Mouse (Mus musculus) forebrain, embryonic 16.5 days (tissue): ENCODE results near the gene Dedd2. TPM values are rescaled to one million over a fixed set of nuclear protein-coding genes. Genes with fewer than 3 reads are reported as not detected.

ENCODE experiments used
- ATAC-seq: fragments of 200-750 bp; cut with Nextera tagmentation; 2 replicates; pipeline ENCODE4 v1.8.0; 2017; ENCODE audit warnings: mild to moderate bottlenecking, moderate library complexity
- H3K27ac ChIP-seq: fragments of 300-500 bp; sonication (generic); 2 replicates; pipeline ENCODE4 v1.5.1; 2014; ENCODE audit warnings: low read length, control low read depth
- H3K27me3 ChIP-seq: fragments of 300-500 bp; sonication (generic); replicated peaks from 2 replicates; pipeline ENCODE4 v1.6.1; 2014; ENCODE audit warnings: low read length; ENCODE audit not compliant: control insufficient read depth, insufficient read depth
- H3K36me3 ChIP-seq: fragments of 300-500 bp; sonication (generic); 2 replicates; pipeline ENCODE4 v1.6.1; 2014; ENCODE audit not compliant: control insufficient read depth, insufficient read depth
- H3K4me1 ChIP-seq: fragments of 300-500 bp; sonication (generic); replicated peaks from 2 replicates; pipeline ENCODE4 v1.6.1; 2014; ENCODE audit warnings: low read length; ENCODE audit not compliant: control insufficient read depth, insufficient read depth
- H3K4me2 ChIP-seq: fragments of 300-500 bp; sonication (generic); 2 replicates; pipeline ENCODE4 v1.6.1; 2014; ENCODE audit warnings: mild to moderate bottlenecking, low read length, control low read depth
- H3K4me3 ChIP-seq: fragments of 300-500 bp; sonication (generic); replicated peaks from 2 replicates; pipeline ENCODE4 v1.5.1; 2014; ENCODE audit warnings: mild to moderate bottlenecking, low read length, control low read depth
- H3K9ac ChIP-seq: fragments of 300-500 bp; sonication (generic); replicated peaks from 2 replicates; pipeline ENCODE4 v1.6.1; 2014; ENCODE audit warnings: low read depth, low read length, control low read depth
- H3K9me3 ChIP-seq: fragments of 300-500 bp; sonication (generic); 2 replicates; pipeline ENCODE4 v1.6.1; 2016; ENCODE audit warnings: low read length; ENCODE audit not compliant: control insufficient read depth
- WGBS: fragments of 180-500 bp; shearing (Covaris S2); extraction: QIAGEN DNeasy Blood & Tissue Kit; methylation state at CpG from one replicate; pipeline ENCODE4 v1.1.7; 2014; 5-methylcytosine and 5-hydroxymethylcytosine counted together
- polyA plus RNA-seq: library from polyadenylated mRNA; unstranded; fragments of >200 nt; fragmentation: Nextera tagmentation; extraction: Ambion mirVana; gene quantifications from 2 replicates; pipeline ENCODE4 v1.2.1, GENCODE M21; 2015

Gene Dedd2
- polyA plus RNA-seq, 1 experiment from 2014 or later = 15.0 TPM

DNA sequence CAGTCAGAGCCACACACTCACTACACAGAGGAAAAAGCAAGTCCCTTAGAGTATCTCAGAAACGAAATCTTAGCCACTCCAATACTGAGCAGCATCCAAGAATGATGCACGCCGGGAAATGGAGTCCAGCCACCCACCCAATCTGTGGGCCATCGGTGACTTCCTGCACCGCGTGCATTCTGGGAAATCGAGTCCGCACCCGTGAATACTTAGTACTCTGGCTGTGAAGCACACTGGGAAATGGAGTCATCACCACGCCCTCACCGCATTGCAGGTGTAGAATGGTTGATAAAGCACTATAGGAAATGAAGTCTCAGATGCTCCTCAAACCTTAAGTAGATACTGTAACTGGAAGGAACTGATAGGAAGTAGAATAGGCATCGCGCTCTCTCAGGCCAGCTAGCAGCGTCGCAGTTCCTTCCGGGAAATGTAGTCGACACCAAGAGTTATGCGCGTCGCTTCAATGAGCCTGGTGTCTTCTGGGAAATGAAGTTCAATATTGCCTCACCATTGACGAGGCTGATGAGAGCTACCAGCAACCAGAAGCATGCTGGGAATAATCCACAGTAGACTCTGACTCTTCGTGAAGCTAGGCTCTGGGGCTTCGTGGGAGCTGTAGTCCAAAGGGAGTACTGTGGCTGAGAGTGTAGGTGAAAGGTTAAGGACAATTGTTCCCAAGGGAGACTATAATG, 17.7 kb upstream of the Dedd2 start:
- Histone ChIP-seq H3K9me3 (no peaks in the 10 kb centered on the region), H3K9ac (peak overlapping the region; percentile 97), H3K4me3 (peak overlapping the region; percentile 81), H3K4me1 (peaks cover 28% of the 10 kb centered on the region), H3K4me2 (peak overlapping the region; percentile 79), H3K27me3 (no peaks in the 10 kb centered on the region), H3K36me3 (0 out of 2 replicates have a peak, but pooled peaks cover 4% of the 10 kb centered on the region), H3K27ac (peak overlapping the region; percentile 84)
- ATAC-seq = peak; percentile 89
- under 1% methylated on average over 23 of the region's 23 CpGs for WGBS

DNA sequence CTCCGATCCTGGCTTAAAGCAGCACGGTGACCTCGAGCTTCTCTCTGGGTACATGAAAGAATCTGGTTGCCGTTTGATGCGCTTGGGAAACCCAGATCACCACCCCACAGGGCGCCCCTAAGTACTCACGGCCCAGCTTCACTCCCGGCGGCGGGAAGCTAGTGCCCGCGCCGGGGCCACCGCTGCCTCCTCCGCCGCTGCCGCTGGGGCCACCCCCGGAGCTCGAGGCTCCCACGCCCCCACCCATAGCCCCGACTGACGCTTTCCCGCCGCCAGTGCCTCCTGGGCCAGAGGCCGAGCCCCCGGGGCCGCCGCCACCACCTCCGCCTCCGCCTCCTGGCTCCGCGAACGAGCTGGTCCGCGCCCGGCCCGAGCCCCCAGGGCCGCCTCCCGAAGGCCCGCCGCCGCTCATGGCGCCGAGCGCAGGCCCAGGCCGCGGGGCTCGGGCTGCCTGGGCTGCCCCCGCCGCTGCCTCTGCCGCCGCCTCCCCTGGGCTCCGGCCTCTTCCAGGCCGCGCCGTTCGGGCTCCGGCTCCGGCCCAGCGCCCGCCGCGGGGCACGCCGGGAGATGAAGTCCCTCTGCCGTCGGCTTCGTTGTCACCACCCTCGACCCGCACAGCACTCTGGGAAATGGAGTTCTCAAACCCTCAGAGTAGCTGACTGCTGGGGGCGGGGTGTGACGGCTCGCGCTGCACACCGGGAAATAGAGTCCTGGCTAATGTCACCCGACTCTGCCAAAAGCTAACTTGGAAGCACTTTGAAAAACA, 17.0 kb upstream of the Dedd2 start, which contains the start of gene Gsk3a:
Gene Gsk3a (minus strand): TSS at position 603 of the 766 bp plus-strand sequence.
- peaks cover 28% of the 10 kb centered on the region for H3K4me1 ChIP-seq
- 0% methylated on average over 60 of the region's 76 CpGs for WGBS
- H3K9ac ChIP-seq = peak within 1 kb of the TSS; percentile 97
- no peaks in the 10 kb centered on the region for H3K27me3 ChIP-seq
- no peaks in the 10 kb centered on the region for H3K9me3 ChIP-seq
- peak; percentile 87 for ATAC-seq
- peak within 1 kb of the TSS; percentile 84 for H3K27ac ChIP-seq
- H3K4me3 ChIP-seq = peak within 1 kb of the TSS; percentile 81
- H3K4me2 ChIP-seq = peak within 1 kb of the TSS; percentile 84
- H3K36me3 ChIP-seq = peaks cover 7% of the 10 kb centered on the region; the same call in 1 of the 2 replicates

DNA sequence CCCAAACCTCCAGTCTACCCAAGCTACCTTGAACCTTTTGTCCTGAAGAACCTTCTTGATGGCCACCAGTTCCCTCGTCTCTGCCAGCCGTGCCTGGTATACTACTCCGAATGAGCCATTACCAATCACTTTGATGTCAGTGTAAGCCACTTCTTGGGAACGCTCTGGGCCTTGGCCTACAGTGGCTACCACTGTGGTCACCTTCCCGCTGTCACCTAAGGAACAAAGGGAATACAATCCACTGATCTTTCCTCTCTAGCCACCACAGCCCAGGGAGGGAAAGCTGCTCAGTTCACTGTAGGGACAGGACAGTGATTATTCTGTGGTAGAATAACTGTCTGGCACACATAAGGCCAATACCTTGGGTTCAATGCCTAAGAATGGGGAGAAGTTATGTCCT, 15.1 kb upstream of the Dedd2 start:
- Histone ChIP-seq H3K9me3 (no peaks in the 10 kb centered on the region), H3K4me3 (no peak overlapping the region), H3K27me3 (no peaks in the 10 kb centered on the region), H3K4me1 (peaks cover 28% of the 10 kb centered on the region), H3K4me2 (no peak overlapping the region), H3K36me3 (peaks cover 18% of the 10 kb centered on the region), H3K9ac (no peak overlapping the region), H3K27ac (no peak overlapping the region)
- ATAC-seq = no peak
- 92% methylated on average over 5 of the region's 5 CpGs for WGBS

- Histone ChIP-seq H3K4me1 (peaks cover 20% of the 10 kb centered on the region), H3K9me3 (no peaks in the 10 kb centered on the region), H3K27ac (no peak overlapping the region), H3K27me3 (no peaks in the 10 kb centered on the region), H3K4me3 (no peak overlapping the region), H3K9ac (no peak overlapping the region), H3K4me2 (no peak overlapping the region), H3K36me3 (peaks cover 26% of the 10 kb centered on the region)
- 75% methylated on average over 2 of the region's 2 CpGs for WGBS
- no peak for ATAC-seq
Measured at GRCm38 (mm10) chr7:25233061-25233460, 12.6 kb upstream of the Dedd2 start.

DNA sequence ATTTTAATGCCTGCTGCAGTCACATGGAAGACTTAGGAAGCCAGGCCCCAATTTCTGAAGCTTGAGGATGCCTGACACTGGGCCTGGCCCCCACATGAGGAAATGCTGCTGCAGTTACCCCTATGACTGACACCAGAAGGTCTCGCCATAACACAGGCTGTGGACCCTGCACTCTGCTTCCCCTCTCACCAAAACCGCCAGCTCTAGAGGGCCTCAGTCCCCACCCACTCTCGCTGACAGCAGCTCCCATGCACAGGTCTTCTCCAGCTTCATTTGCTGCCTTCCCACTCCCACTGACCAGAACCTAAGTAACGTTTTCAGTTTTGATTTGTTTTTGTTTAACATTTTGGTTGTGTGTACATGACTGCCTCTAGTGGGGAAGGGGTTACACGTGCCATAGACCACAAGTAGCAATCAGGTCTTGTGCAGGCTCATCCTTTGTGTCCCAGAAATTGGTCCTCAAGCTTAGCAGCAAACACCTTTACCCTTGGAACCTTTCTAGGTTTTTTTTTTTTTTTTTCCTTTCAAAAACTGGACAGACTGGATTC, 11.8 kb upstream of the Dedd2 start:
- Histone ChIP-seq H3K9ac (no peak overlapping the region), H3K27ac (no peak overlapping the region), H3K4me2 (no peak overlapping the region), H3K27me3 (no peaks in the 10 kb centered on the region), H3K4me1 (peaks cover 20% of the 10 kb centered on the region), H3K36me3 (peaks cover 26% of the 10 kb centered on the region), H3K9me3 (no peaks in the 10 kb centered on the region), H3K4me3 (no peak overlapping the region)
- 61% methylated on average over 5 of the region's 5 CpGs for WGBS
- no peak for ATAC-seq

DNA sequence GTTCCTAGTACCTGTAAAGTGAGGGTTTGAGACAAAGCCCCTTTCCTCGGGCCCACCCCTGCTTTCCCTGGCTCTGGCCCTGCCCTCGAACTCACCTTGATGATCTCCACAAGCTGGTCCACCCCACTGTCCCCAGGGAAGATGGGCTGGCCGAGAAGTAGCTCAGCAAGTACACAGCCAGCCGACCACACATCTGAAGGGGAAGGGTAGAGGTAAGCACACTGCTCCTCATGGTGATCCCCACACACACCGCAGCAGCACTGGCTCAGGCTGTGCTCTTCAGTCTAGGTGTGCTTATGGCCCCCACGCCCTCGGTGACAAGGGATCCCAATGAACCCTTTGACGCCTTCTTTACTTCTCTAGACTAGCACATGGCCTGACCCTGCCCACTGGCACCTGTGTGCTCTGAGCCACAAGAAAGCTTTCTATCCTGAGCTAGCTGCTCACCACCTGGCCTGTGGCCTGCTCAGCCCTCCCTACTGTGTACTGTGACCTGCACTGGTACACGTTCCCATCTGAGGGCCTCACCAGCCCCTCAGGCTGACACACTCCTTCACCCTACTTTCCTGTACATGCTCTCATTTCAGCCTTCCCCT, 10.4 kb upstream of the Dedd2 start:
- Histone ChIP-seq H3K27ac (no peak overlapping the region), H3K27me3 (no peaks in the 10 kb centered on the region), H3K9ac (no peak overlapping the region), H3K4me2 (no peak overlapping the region), H3K4me3 (no peak overlapping the region), H3K36me3 (peaks cover 33% of the 10 kb centered on the region), H3K9me3 (no peaks in the 10 kb centered on the region), H3K4me1 (peaks cover 8% of the 10 kb centered on the region)
- 88% methylated on average over 9 of the region's 9 CpGs for WGBS
- no peak for ATAC-seq

DNA sequence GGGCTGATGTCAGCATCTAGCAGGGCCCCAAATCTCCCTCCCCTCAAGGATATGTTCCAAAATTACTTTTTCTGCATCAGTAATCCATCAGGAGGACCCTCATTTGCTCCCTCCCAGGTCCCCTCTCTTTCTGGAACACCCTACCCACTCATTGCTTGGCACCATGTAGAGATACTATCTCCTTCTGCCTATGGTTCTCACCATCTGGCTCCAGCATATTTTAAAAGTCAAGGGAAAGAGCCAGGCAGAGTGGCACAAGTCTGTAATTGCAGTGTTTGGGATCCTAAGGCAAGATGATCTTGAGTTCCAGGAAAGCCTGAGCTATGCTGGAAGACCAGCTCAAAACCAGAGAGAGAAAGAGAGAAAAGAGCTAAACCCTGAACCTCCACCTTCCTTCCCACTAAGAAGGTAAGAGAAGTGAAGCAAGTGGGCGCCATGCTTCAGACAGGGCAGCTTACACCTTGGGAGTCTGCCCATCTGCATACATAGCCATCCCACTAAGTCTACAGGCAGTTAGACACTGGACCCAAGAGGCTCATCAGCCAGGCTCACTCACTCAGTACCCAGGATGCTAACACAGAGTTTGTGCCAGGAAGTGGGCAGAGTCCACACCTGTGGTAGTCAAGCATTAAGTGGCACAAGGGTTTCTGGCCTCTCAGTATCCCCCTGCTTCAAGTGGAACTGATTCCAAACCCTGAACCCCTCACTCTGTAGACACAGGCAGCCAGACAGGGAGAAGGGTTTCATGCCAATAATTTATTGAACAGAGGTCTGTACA, 7.3 kb upstream of the Dedd2 start:
- Histone ChIP-seq H3K27ac (no peak overlapping the region), H3K4me1 (peaks cover under 1% of the 10 kb centered on the region; the same call in 1 of the 2 replicates), H3K4me2 (no peak overlapping the region), H3K36me3 (peaks cover 33% of the 10 kb centered on the region), H3K9ac (no peak overlapping the region), H3K4me3 (no peak overlapping the region), H3K27me3 (no peaks in the 10 kb centered on the region), H3K9me3 (no peaks in the 10 kb centered on the region)
- no peak for ATAC-seq
- WGBS = 94% methylated on average over 1 of the region's 1 CpGs

- Histone ChIP-seq H3K4me2 (peak overlapping the region; percentile 92), H3K27ac (no peak overlapping the region), H3K4me1 (peaks cover 37% of the 10 kb centered on the region), H3K9me3 (no peaks in the 10 kb centered on the region), H3K9ac (no peak overlapping the region), H3K4me3 (no peak overlapping the region), H3K36me3 (peaks cover 14% of the 10 kb centered on the region; the same call in 1 of the 2 replicates), H3K27me3 (no peaks in the 10 kb centered on the region)
- 84% methylated on average over 10 of the region's 10 CpGs for WGBS
- no peak for ATAC-seq
Measured at GRCm38 (mm10) chr7:25222275-25222967, 2.0 kb upstream of the Dedd2 start.
